Mouse (Mus musculus): ENCODE data around the gene B4galt2. TPM values are rescaled to one million over a fixed set of nuclear protein-coding genes. Genes with fewer than 3 reads are reported as not detected.

Gene B4galt2
- total RNA-seq, 4 experiments from 2014 or later = 4.2 to 5.1 (median 4.4) TPM

DNA sequence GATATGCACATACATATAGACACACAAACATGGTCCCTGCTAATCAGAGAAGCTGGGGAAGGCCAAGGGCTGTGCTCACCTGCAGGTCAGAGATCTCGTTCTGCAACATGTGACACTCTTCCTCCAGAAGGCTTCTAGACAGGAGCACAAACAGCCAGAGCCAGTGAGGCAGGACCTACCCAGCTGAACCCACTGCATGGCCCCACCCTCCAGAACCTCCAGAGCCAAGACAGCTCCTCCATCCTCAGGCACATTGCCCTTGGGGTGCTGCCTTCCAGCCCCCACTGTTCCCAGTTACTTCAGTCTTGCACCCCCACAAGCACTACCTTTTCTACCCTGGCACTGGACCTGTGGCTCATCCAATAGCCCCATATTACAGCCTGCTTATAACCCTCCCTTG lies 12.8 kb downstream of the B4galt2 start:
- no peak for DNase-seq (ENCODE audit: low spot score)

DNA sequence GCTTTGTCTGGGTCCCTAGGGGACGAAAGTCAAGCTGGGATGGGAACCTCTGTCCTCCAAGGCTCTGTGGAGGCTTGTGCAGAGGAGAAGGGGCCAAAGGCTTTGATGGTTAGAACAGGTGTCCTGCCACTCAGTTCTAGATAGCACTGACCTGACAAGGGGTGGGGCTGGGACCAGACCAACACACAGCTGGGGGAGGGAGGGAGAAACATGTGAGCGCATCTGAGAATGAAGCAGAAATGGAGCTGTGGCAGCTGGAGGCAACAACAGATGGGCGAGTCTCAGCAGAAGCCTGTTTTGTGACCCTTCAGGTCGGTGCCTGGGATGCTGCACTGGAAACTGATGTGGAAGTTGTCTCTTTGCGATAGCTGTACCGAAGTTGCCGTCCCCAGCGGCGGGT lies 14.0 kb downstream of the B4galt2 start:
- no peak for DNase-seq (ENCODE audit: low spot score)

DNA sequence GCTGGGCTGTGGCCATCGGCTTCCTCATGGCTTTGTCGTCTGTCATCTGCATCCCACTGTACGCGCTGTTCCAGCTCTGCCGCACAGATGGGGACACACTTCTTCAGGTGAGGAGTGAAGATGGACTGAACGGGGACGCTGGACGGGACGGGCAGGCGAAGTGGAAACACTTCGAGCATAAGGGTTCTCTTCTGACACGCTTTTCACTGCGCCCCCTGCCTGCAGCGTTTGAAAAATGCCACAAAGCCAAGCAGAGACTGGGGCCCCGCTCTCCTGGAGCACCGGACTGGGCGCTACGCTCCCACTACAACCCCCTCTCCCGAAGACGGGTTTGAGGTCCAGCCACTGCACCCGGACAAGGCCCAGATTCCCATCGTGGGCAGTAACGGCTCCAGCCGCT lies 15.5 kb downstream of the B4galt2 start:
- DNase-seq (ENCODE audit: low spot score) = peak; percentile 35

DNA sequence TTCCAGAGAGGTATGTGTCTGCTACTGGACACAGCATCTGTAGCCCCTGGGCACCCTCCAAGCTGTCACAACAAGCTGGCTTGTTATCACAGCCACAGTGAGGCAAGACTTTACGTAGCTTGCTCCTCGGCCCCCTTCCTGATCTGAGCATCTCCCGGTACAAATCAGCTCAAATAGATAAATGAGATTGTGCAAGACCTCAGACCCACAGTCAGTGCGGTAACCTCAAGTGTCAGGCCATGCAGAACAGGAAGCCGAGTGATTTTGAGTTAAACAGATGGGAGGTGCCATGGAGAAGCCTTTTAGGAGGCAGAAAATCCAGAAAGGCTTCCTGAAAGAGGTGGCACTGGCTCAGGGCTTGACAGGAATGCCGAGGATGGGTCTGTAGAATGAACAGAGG lies 16.3 kb downstream of the B4galt2 start:
- no peak for DNase-seq (ENCODE audit: low spot score)

DNA sequence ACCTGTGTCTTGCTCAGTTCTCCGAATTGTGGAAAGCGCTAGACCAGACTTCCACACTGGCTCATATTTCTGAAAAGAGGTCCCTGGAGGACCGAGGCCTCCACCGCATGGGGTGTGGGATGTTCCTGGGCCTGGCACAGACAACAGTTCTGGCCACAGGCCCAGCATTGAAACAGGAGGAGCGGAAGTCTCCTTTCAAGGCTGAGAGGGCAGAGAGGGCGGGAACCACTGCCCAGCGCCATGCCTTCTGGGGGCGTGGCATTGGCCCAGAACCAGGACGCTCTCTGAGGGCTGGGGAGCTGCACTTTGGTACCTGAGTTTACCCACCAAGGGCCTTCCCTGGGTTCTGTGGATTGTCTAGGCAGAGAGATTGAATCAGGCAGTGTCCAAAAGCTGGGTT lies 17.2 kb downstream of the B4galt2 start:
- DNase-seq (ENCODE audit: low spot score) = peak; percentile 56

DNA sequence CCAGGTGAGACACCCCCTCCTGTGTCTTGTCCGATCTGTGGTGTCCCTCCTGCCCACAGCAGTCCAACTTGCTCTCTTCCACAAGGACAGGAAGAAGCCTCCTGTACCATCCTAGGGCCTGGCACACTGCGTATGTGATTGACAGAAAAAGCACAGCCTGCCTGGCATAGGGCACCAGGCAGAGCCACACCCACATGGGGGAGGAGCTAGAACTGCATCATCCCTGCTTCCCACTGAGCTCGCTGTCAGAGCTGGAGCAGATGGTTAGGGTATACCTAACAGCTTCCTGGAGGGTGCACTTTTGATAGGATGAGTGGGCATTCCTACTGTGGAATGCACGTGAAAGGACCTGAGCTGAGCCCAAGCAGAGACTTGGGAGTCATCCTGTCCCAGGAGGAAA lies 20.5 kb downstream of the B4galt2 start:
- DNase-seq (ENCODE audit: low spot score) = no peak

DNA sequence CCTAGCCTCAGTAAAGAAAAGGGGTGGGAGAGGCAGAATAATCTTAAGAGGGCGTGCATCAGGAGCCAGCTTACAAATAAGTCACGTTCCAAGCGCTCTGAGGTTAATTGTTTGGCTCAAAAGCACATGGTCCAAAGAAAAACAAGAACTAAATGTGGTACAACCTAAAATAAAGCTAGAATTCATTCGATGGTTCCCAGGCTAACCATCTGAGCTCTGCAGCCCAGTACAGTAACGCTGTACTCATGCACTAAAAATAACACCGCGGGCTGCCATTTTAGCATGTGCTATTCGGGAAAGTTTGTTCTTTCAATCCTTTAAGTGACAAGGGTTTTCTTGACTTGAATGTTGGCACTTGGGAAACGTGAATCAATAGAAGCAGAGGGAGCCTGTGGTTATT lies 22.7 kb downstream of the B4galt2 start:
- DNase-seq (ENCODE audit: low spot score) = no peak

DNA sequence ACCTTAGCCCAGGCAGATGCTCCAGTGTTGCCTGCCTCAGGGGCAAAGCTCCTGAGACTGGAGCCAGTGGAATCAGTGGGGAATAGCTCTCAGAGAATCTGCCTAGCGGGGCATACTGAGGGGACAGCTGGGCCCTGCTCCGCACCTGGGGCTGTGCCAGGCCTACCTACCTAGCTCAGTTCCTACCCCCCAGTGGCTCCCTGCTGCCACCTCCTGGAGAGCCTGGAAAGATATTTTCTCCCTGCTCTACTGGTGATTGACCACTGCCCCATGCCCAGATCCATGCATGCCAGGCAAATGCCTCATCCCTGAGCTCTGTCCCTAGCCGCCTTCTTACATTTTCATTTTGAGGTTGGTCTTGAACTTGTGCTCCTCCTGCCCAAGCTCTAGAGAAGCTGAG lies 24.5 kb downstream of the B4galt2 start:
- no peak for DNase-seq (ENCODE audit: low spot score)

DNA sequence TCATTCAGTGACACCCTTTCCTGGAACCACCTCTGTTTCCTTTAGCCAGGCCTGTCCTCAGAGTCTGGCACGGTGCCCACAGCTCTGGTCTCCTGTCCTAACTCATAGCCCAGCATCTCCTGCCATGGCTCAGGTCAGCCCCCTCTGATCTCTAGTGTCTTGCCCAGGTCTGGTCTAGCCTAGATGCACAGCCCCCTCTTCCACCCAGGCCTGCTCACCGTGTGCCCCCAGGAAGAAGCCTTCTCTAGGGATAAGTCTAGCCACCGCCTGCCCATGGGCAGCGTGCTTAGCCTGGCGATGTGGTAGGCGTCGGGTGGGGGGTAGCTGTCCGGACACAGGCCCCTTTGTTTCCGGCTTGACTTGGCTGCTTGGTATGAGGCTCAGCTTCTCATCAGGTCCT lies 28.1 kb downstream of the B4galt2 start:
- DNase-seq (ENCODE audit: low spot score) = no peak

DNA sequence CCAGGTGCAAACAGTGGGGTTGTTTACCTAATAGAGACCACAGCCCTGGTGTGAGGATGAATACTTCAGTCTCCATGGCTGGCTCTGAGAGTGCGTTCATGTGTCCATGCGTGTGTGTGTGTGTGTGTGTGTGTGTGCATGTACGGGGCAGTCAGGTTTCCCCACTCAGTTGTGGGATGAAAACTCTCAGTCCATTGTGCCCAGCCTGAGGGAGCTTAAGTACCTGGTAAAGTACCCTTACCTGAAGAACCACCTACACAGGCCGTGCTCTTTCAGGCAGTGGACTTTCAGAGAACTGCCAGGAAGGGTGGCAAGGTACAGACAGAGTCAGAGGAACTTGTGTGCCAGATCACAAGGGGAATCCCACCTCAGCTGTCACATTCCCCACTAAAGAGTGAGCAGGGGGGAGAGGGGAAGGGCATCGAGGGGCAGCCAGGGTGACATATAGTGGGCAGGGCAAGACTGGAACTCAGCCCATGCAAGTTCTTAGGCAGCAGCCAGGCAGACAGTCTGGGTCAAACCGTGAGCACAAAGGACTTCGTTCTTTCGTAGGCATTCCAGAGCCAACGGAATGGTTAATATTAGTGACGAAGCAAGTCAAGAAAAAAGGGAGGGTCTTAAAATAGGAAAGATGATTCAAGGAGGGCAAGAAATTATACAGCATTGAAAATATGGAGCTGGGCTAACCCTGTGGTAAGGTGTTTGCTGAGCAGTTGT lies 31.0 kb downstream of the B4galt2 start:
- no peak for DNase-seq (ENCODE audit: low spot score)

DNA sequence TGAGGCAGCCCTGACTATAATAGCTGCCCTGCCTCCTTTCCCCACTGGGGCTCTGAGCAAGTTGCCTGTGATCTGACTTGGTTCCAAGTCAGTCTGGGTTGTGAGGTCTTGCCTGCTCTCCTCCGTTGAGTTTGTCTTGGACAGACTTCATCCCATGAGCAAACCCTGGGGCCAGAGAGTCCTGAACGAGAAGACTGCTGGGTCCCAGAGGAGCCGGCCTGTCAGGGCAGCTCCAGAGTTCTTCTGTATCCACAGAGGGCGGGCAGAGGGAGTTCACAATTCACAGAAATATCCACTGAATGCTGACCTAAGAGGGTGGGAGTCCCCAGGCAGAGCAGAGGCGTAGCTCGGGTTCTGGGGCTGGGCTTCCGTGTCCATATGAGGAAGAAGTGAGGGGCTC lies 32.4 kb downstream of the B4galt2 start:
- peak; percentile 69 for DNase-seq (ENCODE audit: low spot score)

DNA sequence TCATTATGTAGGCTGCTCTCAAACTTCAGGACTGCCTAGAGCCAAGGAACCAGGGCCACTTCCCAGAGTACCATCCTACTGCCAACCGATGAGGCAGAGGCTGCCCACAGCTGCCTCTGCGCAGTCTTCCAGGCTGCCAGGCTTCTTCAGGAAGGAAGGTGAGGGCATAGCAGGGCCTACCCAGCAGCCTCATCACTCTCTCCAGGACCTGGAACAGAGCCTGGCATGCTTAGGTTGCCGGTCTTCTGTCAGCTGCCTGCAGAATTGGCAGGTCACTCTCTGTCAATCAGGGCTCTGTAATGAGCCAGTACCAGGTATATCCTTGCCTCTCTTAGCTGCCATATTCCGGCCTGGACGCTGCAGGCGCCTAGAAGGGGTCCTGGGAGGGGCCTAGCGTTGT lies 33.1 kb downstream of the B4galt2 start:
- no peak for DNase-seq (ENCODE audit: low spot score)

DNA sequence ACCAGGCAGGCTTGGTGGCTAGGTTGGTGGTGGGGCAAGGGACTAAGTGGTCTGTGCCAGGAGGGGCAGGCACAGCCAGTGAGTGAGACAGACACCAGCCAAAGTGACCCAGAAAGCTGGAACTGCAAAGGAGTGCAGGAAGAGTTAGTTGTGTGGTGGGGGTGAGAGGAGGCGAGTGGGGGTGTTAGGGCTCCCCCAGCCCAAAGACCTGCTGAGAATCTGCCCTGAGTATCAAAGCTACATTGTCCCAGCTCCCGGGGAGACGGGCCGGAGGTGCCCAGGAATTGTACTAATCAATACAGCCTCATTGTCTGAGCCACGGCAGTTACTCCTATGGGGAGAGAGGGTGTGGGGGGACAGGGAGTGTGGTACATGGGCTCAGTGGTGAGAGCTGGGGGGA lies 33.8 kb downstream of the B4galt2 start:
- no peak for DNase-seq (ENCODE audit: low spot score)

DNA sequence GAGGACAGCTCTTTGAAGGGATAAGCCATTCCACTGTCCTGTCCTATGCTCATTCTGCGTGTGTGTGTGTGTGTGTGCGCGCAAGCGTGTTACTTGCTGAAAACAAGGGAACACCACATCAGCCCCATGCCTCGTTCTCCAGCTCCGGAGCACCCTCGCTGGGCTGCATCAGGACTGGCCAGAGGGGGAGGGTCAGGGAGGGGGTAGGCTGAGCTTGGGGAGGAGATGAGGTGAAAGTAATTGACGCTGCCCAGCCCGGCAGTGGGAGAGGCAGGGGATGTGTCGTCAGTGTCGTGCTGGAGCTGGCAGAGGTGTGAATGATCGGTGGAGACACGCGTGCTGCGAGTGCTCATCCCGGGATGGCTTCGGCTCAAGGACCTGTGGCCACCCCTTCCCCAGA lies 34.2 kb downstream of the B4galt2 start:
- no peak for DNase-seq (ENCODE audit: low spot score)

DNA sequence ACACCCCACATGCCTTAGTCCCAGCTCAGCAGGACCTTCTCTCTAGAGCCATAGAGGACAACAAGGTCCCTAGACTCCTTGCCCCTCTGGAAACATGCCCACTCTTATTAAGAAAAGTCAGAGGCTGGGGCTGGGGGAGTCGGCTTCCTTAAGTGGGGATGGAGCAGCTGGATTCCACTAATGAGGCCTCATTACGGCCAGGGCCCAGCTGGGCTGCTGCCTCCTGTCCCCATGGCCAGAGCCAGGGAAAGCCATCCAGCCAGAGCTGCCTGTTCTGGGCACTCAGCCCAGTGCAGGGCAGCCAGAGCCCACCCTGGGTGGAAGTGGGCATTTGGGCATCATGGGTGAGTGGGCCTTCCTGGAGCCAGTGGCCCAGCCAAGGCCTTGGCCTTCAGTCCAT lies 36.3 kb downstream of the B4galt2 start:
- no peak for DNase-seq (ENCODE audit: low spot score)

DNA sequence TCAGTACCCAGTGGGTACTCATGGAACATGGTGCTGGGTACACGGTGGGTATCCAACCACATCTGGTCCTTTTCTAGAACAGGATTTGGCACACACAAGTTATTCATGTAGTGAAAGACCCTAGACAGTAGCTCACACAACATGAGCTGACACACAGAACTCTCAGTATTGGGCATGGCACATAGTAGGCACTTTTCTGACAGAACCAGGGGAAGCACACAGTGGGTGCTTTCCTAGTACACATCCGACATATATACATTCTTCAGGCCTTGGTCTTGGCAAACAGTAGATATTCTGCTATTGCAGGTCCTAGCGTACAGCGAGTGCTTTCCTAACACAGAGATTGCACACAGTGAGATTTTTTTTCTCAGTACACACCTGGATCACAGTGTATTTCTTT lies 37.0 kb downstream of the B4galt2 start:
- DNase-seq (ENCODE audit: low spot score) = no peak

DNA sequence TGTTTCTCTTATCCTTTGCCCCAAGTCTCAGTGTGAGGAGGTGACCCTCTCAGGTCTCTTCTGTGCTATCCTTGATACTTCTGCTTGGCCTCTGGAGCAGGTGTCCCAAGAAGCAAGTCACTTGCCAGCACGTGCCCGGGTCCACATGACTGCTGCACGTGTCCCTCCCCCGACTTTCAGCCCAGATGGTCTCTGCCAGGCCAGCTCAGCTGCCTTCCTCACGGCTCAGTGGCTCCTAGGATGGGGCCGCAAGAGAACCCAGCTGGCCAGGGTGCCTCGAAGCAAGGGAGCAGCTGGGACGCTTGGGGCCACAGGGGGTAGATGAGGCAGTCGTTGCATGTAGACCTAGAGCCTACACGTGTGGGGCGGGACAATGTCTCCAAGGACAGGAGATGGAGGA lies 38.0 kb downstream of the B4galt2 start:
- DNase-seq (ENCODE audit: low spot score) = no peak

DNA sequence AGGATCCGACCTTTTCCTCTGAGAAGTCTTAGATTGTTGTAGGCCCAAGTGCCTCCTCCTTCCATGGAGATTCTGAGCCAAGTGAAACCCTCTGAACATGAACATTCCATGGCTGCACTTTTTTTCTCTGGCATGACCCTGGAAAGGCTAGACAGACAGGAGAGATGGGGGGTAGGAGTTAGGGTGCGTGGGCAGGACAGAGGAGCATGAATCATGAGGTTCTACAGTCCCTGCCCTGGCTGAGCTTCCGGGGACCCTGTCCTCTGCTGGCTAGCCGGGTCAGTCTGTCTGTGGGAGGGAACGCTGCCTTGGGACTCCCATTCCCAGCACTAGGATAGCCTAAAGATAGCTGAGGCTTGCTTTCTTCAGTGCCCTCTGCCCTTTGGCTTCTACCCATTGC lies 38.8 kb downstream of the B4galt2 start:
- no peak for DNase-seq (ENCODE audit: low spot score)

DNA sequence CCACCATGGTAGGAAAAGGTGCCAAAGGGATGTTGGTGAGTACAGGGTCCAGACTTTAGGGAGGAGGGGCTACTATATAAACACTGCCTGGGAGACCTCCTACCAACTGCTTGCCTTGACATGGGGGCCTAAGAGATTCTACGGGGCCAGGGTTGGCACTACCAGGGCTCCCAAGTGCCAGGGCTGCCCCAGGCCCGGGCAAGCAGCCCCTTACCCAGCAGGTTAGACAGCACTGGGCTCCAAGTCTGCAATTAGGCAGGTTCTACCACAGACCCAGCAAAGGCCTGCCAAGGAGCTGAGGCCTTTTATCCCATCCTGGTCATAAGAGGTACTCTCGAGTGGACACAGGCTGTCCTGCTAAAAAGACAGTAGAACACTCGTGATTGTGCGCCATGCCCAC lies 40.2 kb downstream of the B4galt2 start:
- no peak for DNase-seq (ENCODE audit: low spot score)

DNA sequence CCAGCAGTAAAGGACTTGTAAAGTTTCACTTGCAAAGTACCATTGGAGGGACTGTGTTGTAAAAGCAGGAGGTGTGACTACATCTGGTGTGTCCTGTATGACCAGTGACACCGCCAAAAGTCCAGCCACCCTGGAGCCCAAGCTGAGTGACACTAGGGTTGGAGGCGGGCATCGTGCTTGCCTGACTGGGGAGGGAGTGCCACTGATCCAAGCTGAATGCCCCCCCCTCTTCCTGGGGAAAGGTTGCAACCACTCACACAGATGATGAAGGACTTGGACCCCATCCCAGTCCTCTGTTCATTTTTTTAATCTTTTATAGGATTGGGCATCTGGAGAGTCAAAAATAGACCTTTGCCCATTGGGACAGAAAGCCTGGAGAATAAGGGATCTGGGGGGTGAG lies 41.7 kb downstream of the B4galt2 start:
- no peak for DNase-seq (ENCODE audit: low spot score)

DNA sequence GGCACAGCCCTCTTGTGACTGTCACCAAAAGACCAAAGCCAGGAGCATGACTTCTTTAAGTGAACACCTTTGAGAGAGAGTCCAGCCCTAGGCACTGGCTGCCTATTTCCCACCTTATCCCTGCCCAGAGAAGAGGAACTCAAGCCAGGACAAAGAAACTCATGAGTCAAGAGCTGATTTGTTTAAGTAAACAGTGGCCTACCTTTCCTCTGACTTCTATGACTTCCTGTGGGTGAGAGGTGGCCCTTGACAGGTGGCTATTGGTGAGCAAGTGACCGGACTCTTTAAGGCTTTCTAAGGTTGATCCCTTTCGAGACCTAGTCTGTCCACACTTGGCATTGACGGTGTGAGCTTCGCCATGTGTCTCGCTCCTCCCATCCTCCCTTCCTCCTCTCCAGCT lies 42.5 kb downstream of the B4galt2 start:
- DNase-seq (ENCODE audit: low spot score) = no peak

DNA sequence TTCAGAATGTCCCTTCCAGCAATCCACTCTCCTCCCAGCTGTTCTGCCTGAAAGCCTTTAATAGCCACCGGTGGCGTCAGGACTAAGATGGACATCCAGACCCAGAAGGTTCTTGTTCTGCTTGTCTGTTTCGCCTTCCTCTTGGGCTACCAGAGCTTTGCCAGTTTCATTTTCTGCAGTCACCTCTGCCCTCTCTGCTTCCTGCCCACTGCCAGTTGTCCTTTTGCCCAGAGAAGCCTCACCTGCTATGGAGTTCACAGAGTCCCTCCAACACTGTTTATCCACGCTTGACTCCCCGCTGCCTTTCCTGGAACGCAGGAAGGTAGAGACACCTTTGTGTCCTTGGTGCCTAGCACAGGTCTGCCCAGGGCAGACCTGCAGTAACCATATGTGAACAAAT lies 43.9 kb downstream of the B4galt2 start:
- no peak for DNase-seq (ENCODE audit: low spot score)

DNA sequence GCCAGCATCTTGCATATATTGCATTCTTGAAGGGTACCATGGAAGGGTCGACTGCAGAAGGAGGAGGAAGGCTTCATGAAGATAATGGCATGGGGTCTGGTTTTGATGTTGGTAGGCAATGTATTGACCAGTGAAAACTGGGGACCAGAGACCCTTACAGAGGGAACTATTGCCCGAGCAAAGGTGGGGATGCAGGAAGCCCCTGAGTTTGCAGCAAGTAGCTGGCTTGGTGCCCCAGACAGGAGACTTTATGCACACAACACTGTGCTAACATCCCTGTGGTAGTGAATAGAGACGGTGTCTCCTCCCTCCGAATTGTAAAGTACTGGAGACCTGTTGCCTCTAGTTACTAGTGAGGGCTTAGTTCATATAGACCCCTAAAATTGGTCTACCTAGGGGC lies 46.0 kb downstream of the B4galt2 start:
- no peak for DNase-seq (ENCODE audit: low spot score)

DNA sequence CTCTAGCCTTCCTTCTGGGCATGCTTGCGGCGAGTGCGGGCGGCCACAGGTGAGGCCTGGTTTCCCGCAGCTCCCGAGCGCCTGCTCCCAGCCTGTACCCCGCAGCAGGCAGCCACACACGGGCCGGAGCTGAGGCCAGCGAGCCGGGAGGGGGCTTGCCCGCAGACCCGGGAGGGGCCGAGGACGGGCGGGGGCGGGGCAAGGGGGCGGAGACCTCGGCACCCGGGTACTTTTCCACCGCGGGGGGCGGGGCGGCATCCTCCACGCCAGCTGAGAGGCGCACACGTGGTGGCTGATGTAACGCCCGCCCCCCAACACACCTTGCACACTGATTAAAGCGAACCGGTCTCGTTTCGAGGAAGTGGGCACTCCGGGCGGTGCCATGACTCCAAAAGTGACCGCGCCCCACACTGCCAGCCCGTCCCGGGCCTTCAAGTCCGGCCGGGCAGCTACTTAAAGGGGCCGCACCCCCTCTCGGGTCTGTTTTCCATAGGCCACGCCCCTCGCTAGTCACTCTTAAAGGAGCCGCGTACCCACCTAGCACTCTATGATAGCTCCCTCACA lies 47.0 kb downstream of the B4galt2 start:
- peak; percentile 89 for DNase-seq (ENCODE audit: low spot score)

All from heart, adult 8-10 months (tissue).